Mouse (Mus musculus) megakaryocyte progenitor cell, adult 5-6 weeks (primary cell): Measurements from ENCODE around the gene Gm14692. TPM values are rescaled to one million over a fixed set of nuclear protein-coding genes. Genes with fewer than 3 reads are reported as not detected.
"Not testable (repeated sequence)": the region's sequence is repeated elsewhere in the genome, so short reads cannot be mapped to it uniquely, and the experiment has no call there.

Source experiments
- ATAC-seq: replicated peaks from 2 replicates; pipeline ENCODE4 v1.8.0; 2016; ENCODE audit warnings: mild to moderate bottlenecking, moderate TSS enrichment, inconsistent platforms; ENCODE audit not compliant: poor library complexity
- total RNA-seq, 2 experiments: library from RNA; stranded (forward) in 1 of 2; stranded (reverse) in 1 of 2; fragments of 157-497, 149-512 nt in 1 of 2; fragments of 200-1000 nt in 1 of 2; gene quantifications; 2 replicates each; pipeline versions ENCODE4 v1.2.3 to v1.2.4; 2015 to 2017

Gene Gm14692
- total RNA-seq (2015) (not detected in 2 replicates), total RNA-seq (2017) (not detected in 2 replicates)

GRCm38 (mm10) chrX:67695398-67695797 lies at the start of gene Gm14692:
Gm14692 (plus strand) TSS chrX:67695698.
- ATAC-seq: not testable (repeated sequence)

- ATAC-seq: not testable (repeated sequence)
Observed at GRCm38 (mm10) chrX:67693462-67693861, 2.0 kb upstream of the Gm14692 start, which contains the start of gene Gm1140. Gm1140 (minus strand) TSS chrX:67693562.

Other genes starting within 250 kb of the Gm14692 start
- not detected in 2 replicates for gene Gm1140, start 2.1 kb upstream of the Gm14692 start, total RNA-seq (2015)
- gene Gm1140, start 2.1 kb upstream of the Gm14692 start, total RNA-seq (2017): not detected in 2 replicates
- gene 4933436I01Rik, start 225.8 kb downstream of the Gm14692 start, total RNA-seq (2015): not detected in 2 replicates
- not detected in 2 replicates for gene 4933436I01Rik, start 225.8 kb downstream of the Gm14692 start, total RNA-seq (2017)